Mouse (Mus musculus): ENCODE measurements around the gene Wdr25. TPM values are rescaled to one million over a fixed set of nuclear protein-coding genes. Genes with fewer than 3 reads are reported as not detected.

Wdr25 gene
- total RNA-seq, 1 experiment, result 14.9 TPM

DNA sequence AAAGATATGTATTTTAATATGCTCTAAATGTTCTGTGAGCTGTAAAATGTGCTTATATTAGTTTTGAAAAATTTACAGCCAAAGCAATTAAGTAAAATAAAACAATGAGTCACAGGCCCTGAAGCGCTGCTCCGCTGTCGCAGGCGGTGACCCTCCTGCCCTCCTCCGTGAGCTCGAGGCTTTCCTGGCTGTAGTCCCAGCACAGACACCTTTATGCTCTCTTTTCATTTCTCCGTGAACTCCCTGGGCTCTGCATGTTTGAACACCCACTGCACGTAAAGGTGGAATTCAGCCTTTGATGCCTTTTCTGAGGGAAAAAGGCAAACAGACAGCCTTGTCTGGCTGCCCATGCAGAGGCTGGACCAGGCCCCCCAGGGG lies 10.8 kb downstream of the Wdr25 start:
- Histone ChIP-seq H3K9ac (ENCODE audit: insufficient read depth, low read depth, low read length, poor library complexity, severe bottlenecking) (no peak overlapping the region), H3K27ac (ENCODE audit: insufficient read depth, low read depth, low read length, poor library complexity, severe bottlenecking) (no peak overlapping the region), H3K36me3 (ENCODE audit: control insufficient read depth, insufficient read depth, low read length, poor library complexity, severe bottlenecking) (no peaks in the 10 kb centered on the region), H3K4me1 (ENCODE audit: control insufficient read depth in 2 of 2, insufficient read depth in 2 of 2, low read length in 2 of 2, poor library complexity in 1 of 2) (no peaks in the 10 kb centered on the region), H3K9me3 (ENCODE audit: control insufficient read depth, insufficient read depth, low read depth, low read length) (no peaks in the 10 kb centered on the region), H3K4me3 (ENCODE audit: insufficient read depth in 1 of 2, low read depth in 1 of 2, low read length in 2 of 2, poor library complexity in 1 of 2, severe bottlenecking in 1 of 2) (no peak overlapping the region)
- in situ Hi-C loops (cut with MboI; ENCODE audit: low sequenced_read_pairs in 2 of 2, unreplicated experiment in 2 of 2), result loop anchor here (5.0 to 25.0 kb wide), 2 partner anchors 408 kb away; no protein-coding TSS in a partner anchor
- no peak for DNase-seq (ENCODE audit: low read depth, low spot score)
- TF ChIP-seq ZC3H11A (IDR thresholded peaks at IDR 0.05; ENCODE audit: borderline replicate concordance, low read depth, low read length) (no peak), MAFK (IDR thresholded peaks at IDR 0.05; ENCODE audit: insufficient read depth, low read depth, low read length) (no peak), ZNF384 (IDR thresholded peaks at IDR 0.05; ENCODE audit: low read depth, low read length) (no peak), HCFC1 (IDR thresholded peaks at IDR 0.05; ENCODE audit: borderline replicate concordance, insufficient read depth, low read length) (no peak), CHD2 (IDR thresholded peaks at IDR 0.05; ENCODE audit: low read depth, low read length) (no peak)

DNA sequence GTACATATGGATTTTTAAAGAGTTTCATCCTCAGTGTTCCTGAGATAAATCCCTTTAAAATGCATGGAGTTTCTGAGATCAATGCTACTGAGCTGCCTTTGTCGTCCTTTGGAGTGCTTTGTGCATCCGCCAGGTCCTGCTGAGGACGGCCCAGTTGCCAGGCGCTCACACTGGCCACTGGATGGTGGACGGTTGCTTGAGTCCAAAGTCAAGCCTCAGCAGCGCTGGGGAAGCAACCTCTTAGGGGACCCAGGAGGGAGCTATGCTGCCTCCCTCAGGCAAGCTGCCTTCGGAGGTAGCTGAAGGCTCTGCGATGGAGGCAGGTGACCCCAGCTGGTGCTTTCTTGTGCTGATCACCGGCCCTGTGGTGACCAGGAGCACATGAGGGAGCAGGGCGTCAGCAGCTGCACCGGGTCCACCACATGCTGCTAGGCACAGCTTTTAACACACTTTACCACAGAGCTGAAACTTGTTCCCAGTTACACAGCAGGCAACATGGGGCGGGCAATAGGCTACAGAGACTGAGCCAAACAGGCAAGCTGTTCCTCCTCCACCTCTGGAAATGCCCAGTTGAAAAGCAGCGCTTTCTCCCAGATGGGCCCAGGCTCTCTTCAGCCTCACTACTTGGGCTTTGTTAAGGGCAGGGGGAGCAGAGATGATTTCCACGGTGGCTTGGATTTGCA lies 12.3 kb downstream of the Wdr25 start:
- no peaks in the 10 kb centered on the region for H3K9me3 ChIP-seq (ENCODE audit: control insufficient read depth, insufficient read depth, low read depth, low read length)
- no peak overlapping the region for H3K4me3 ChIP-seq (ENCODE audit: insufficient read depth in 1 of 2, low read depth in 1 of 2, low read length in 2 of 2, poor library complexity in 1 of 2, severe bottlenecking in 1 of 2)
- no peaks in the 10 kb centered on the region; the same call in 1 of the 2 replicates for H3K36me3 ChIP-seq (ENCODE audit: control insufficient read depth, insufficient read depth, low read length, poor library complexity, severe bottlenecking)
- H3K4me1 ChIP-seq (ENCODE audit: control insufficient read depth in 2 of 2, insufficient read depth in 2 of 2, low read length in 2 of 2, poor library complexity in 1 of 2), result no peaks in the 10 kb centered on the region
- DNase-seq (ENCODE audit: low read depth, low spot score), result no peak
- no peak for TF ChIP-seq HCFC1 (IDR thresholded peaks at IDR 0.05; ENCODE audit: borderline replicate concordance, insufficient read depth, low read length)
- TF ChIP-seq CHD2 (IDR thresholded peaks at IDR 0.05; ENCODE audit: low read depth, low read length), result no peak
- TF ChIP-seq MAFK (IDR thresholded peaks at IDR 0.05; ENCODE audit: insufficient read depth, low read depth, low read length), result no peak
- no peak for TF ChIP-seq ZC3H11A (IDR thresholded peaks at IDR 0.05; ENCODE audit: borderline replicate concordance, low read depth, low read length)
- no peak for TF ChIP-seq ZNF384 (IDR thresholded peaks at IDR 0.05; ENCODE audit: low read depth, low read length)
- no peak overlapping the region for H3K9ac ChIP-seq (ENCODE audit: insufficient read depth, low read depth, low read length, poor library complexity, severe bottlenecking)
- no peak overlapping the region for H3K27ac ChIP-seq (ENCODE audit: insufficient read depth, low read depth, low read length, poor library complexity, severe bottlenecking)
- in situ Hi-C loops (cut with MboI; ENCODE audit: low sequenced_read_pairs in 2 of 2, unreplicated experiment in 2 of 2), result loop anchor here in 1 of 2 experiments (25.0 kb wide), 1 partner anchor 407 kb away; no protein-coding TSS in a partner anchor

DNA sequence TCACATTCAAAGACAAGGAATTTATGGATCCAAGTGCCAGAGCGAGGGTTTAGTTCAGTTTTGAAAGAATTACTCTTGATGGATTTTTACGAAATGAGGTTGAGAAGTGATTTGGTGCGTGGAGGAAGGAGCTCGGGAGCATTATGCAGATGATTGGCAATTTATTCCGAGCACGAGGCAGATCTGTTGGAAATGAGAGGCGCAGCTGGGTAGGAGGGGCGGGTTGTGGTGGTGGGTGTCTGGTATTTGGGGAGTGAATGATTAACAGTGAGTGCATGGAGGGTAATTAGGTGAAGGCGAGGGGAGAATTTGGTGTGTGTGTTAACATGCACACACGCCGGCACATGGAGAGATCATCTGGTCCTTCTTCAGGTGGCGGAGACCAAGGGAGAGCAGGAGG lies 13.0 kb downstream of the Wdr25 start:
- TF ChIP-seq HCFC1 (IDR thresholded peaks at IDR 0.05; ENCODE audit: borderline replicate concordance, insufficient read depth, low read length) (no peak), CHD2 (IDR thresholded peaks at IDR 0.05; ENCODE audit: low read depth, low read length) (no peak), MAFK (IDR thresholded peaks at IDR 0.05; ENCODE audit: insufficient read depth, low read depth, low read length) (no peak), ZC3H11A (IDR thresholded peaks at IDR 0.05; ENCODE audit: borderline replicate concordance, low read depth, low read length) (no peak), ZNF384 (IDR thresholded peaks at IDR 0.05; ENCODE audit: low read depth, low read length) (no peak)
- Histone ChIP-seq H3K4me3 (ENCODE audit: insufficient read depth in 1 of 2, low read depth in 1 of 2, low read length in 2 of 2, poor library complexity in 1 of 2, severe bottlenecking in 1 of 2) (no peak overlapping the region), H3K9me3 (ENCODE audit: control insufficient read depth, insufficient read depth, low read depth, low read length) (no peaks in the 10 kb centered on the region), H3K4me1 (ENCODE audit: control insufficient read depth in 2 of 2, insufficient read depth in 2 of 2, low read length in 2 of 2, poor library complexity in 1 of 2) (no peaks in the 10 kb centered on the region), H3K9ac (ENCODE audit: insufficient read depth, low read depth, low read length, poor library complexity, severe bottlenecking) (no peak overlapping the region; the same call in 1 of the 2 replicates), H3K36me3 (ENCODE audit: control insufficient read depth, insufficient read depth, low read length, poor library complexity, severe bottlenecking) (no peaks in the 10 kb centered on the region; the same call in 1 of the 2 replicates), H3K27ac (ENCODE audit: insufficient read depth, low read depth, low read length, poor library complexity, severe bottlenecking) (no peak overlapping the region)
- in situ Hi-C loops (cut with MboI; ENCODE audit: low sequenced_read_pairs in 2 of 2, unreplicated experiment in 2 of 2), result loop anchor here in 1 of 2 experiments (25.0 kb wide), 1 partner anchor 406 kb away; no protein-coding TSS in a partner anchor
- DNase-seq (ENCODE audit: low read depth, low spot score), result no peak

DNA sequence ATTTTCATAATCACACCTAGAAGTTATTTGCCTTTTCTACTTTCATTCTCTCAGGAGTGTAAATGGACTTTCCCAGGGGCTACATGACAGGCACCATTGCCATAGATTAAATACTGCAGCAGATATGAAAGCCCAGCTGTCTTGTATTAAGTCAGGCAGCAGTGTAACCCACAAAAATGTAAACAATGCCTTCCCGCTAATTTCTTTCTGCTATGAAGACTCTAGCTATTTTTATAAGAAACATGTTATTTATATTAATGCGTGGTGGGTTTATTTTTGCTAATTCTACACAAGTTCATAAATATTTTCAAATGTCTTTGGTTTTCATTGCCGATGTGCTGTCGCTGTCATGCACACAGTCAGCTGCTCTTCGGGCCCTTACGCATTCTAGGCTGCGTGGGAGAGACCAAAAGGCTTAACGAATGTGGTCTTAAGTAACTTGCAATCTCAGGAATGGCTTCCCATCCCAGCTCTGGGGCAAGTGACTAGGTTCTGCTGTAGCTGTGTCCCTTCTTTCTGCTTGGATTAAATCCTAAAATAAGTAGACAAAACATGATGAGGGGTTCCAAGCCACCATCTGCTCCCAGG lies 16.5 kb downstream of the Wdr25 start:
- Histone ChIP-seq H3K9me3 (ENCODE audit: control insufficient read depth, insufficient read depth, low read depth, low read length) (no peaks in the 10 kb centered on the region), H3K4me1 (ENCODE audit: control insufficient read depth in 2 of 2, insufficient read depth in 2 of 2, low read length in 2 of 2, poor library complexity in 1 of 2) (no peaks in the 10 kb centered on the region), H3K36me3 (ENCODE audit: control insufficient read depth, insufficient read depth, low read length, poor library complexity, severe bottlenecking) (no peaks in the 10 kb centered on the region; the same call in 1 of the 2 replicates), H3K27ac (ENCODE audit: insufficient read depth, low read depth, low read length, poor library complexity, severe bottlenecking) (no peak overlapping the region), H3K4me3 (ENCODE audit: insufficient read depth in 1 of 2, low read depth in 1 of 2, low read length in 2 of 2, poor library complexity in 1 of 2, severe bottlenecking in 1 of 2) (no peak overlapping the region), H3K9ac (ENCODE audit: insufficient read depth, low read depth, low read length, poor library complexity, severe bottlenecking) (no peak overlapping the region)
- in situ Hi-C loops (cut with MboI; ENCODE audit: low sequenced_read_pairs in 2 of 2, unreplicated experiment in 2 of 2), result loop anchor here in 1 of 2 experiments (25.0 kb wide), 1 partner anchor 402 kb away; no protein-coding TSS in a partner anchor
- DNase-seq (ENCODE audit: low read depth, low spot score), result no peak
- TF ChIP-seq MAFK (IDR thresholded peaks at IDR 0.05; ENCODE audit: insufficient read depth, low read depth, low read length) (no peak), CHD2 (IDR thresholded peaks at IDR 0.05; ENCODE audit: low read depth, low read length) (no peak), ZNF384 (IDR thresholded peaks at IDR 0.05; ENCODE audit: low read depth, low read length) (no peak), ZC3H11A (IDR thresholded peaks at IDR 0.05; ENCODE audit: borderline replicate concordance, low read depth, low read length) (no peak), HCFC1 (IDR thresholded peaks at IDR 0.05; ENCODE audit: borderline replicate concordance, insufficient read depth, low read length) (no peak)
